Mouse (Mus musculus): ENCODE measurements at regions not wholly inside any gene's neighbourhood (a gene's known extent, or its start where the extent isn't known, plus 50 kb on each side); places are given as distances from the start of the nearest gene placed in this dataset.

GRCm38 (mm10) chr8:103932681-103933080, 168.7 kb upstream of the Cdh5 start:
- no peak for TF ChIP-seq CTCF (IDR thresholded peaks at IDR 0.05; ENCODE audit: low read depth, low read length)
- no peak for TF ChIP-seq POLR2AphosphoS5 (IDR thresholded peaks at IDR 0.05; ENCODE audit: insufficient replicate concordance, low read depth, low read length)

All from G1E (cell line).